Mouse (Mus musculus) adipose tissue, adult 10 weeks (tissue): ENCODE results near the gene Dnah3. TPM values are rescaled to one million over a fixed set of nuclear protein-coding genes. Genes with fewer than 3 reads are reported as not detected.

Experiments used
- polyA plus RNA-seq: library from polyadenylated mRNA; stranded (reverse); fragments of 350-450 nt; fragmentation: Illumina TruSeq; extraction: RNeasy Lipid Tissue Mini Kit (QIAGEN cat#74804); gene quantifications from one replicate; pipeline ENCODE4 v1.2.3, GENCODE M21; 2014; ENCODE audit warnings: low read depth, low replicate concordance

The Dnah3 gene
- polyA plus RNA-seq, result 2.8 TPM

GRCm38 (mm10) chr7:120095180-120095579 is at the start of gene Dnah3:
Dnah3 (minus strand) TSS chr7:120095280.

DNA sequence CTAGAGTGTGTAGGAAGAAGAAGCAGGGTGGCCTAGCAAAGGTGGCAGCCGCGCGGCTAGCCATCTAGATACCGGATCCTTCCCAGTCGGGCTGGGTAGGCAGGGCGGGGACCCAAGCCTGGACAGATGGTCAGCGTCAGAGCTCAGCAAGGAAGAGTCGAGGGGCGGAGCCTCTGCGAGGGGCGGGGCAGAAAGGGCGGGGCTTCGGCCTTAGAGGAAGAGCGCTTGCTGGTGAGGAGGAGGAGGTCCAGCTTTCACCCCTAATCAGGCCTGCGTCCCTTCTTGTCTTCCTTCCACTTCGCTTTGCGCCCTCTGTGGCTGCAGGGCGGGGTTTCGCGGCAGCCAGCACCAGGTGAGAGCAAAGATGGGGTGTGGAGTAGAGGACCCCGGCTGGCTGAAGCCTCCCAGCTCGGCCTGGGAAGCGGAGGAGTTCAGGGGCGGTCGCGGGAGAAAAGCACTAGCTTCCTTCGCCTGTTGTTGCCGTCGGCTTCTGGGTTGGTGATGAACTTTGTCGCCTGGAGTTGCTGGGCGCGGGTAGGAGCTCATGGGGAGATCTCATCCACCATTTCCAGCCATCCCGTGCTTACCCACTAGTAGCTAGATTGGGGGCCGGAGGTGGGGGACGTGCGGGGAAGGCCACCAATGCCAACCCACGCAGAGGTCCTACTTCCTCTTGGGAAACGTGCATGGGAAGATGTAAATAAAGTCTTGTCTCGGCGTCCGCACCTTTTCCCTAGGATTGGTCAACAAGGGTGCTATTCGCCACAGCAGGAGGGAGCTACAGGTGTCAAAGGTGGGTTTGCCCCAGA is 7.3 kb upstream of the Dnah3 start, which contains the start of gene Tmem159:
Gene Tmem159, plus strand, starts transcription at position 190 of the 809 bp plus-strand sequence.

GRCm38 (mm10) chr7:119895639-119896512 is 199.2 kb downstream of the Dnah3 start, which contains the start of the genes Lyrm1 and Dcun1d3:
Lyrm1 (plus strand) TSS chr7:119895861.
Dcun1d3 (minus strand) TSS chr7:119896298.

Other genes starting within 250 kb of the Dnah3 start
- 9.0 TPM for gene Lyrm1, start 199.4 kb downstream of the Dnah3 start, polyA plus RNA-seq
- gene Dcun1d3, start 199.0 kb downstream of the Dnah3 start, polyA plus RNA-seq, result 19.7 TPM
- 76.1 TPM for gene Tmem159, start 7.1 kb upstream of the Dnah3 start, polyA plus RNA-seq
- gene Zp2, start 50.0 kb upstream of the Dnah3 start, polyA plus RNA-seq, result not detected
- 2.4 TPM for gene Anks4b, start 78.6 kb upstream of the Dnah3 start, polyA plus RNA-seq
- gene Crym, start 106.8 kb upstream of the Dnah3 start, polyA plus RNA-seq, result 1.8 TPM
- gene Abca14, start 108.7 kb upstream of the Dnah3 start, polyA plus RNA-seq, result 0.74 TPM
- gene Abca15, start 233.4 kb upstream of the Dnah3 start, polyA plus RNA-seq, result 0.77 TPM